Mouse (Mus musculus) spleen, adult 12 weeks (tissue): ENCODE results near the gene BC049730.

Experiments
- DNase-seq: peaks from one replicate; pipeline ENCODE4 v3.0.0; 2022; ENCODE audit warnings: low spot score

BC049730 gene

GRCm38 (mm10) chr7:24762574-24762973 is 53.5 kb downstream of the BC049730 start:
- no peak for DNase-seq
